Mouse (Mus musculus) CH12.LX (cell line): ENCODE results near the gene Padi6. TPM values are rescaled to one million over a fixed set of nuclear protein-coding genes. Genes with fewer than 3 reads are reported as not detected.

ENCODE experiments used
- DNase-seq: peaks from one replicate; pipeline ENCODE4 v3.0.0-alpha.2; 2013; ENCODE audit errors: extremely low read depth
- H3K27ac ChIP-seq: 2 replicates; pipeline ENCODE4 v1.5.1; 2012; ENCODE audit warnings: low read depth, mild to moderate bottlenecking, control low read depth, moderate library complexity; ENCODE audit not compliant: insufficient read depth
- H3K27me3 ChIP-seq: replicated peaks from 2 replicates; pipeline ENCODE3; 2012; ENCODE audit warnings: inconsistent platforms
- H3K36me3 ChIP-seq, 2 experiments: replicated peaks in 1 of 2; 2 replicates each; pipeline versions ENCODE3 to v1.6.1; 2012; ENCODE audit warnings: inconsistent platforms in 1 of 2, low read length in 1 of 2, mild to moderate bottlenecking in 1 of 2, mixed read lengths in 1 of 2, moderate library complexity in 1 of 2; ENCODE audit not compliant: control insufficient read depth in 1 of 2, insufficient read depth in 1 of 2
- H3K4me1 ChIP-seq, 2 experiments: 2 replicates each; pipeline ENCODE4 v1.6.1; 2012; ENCODE audit warnings: inconsistent platforms in 1 of 2, moderate library complexity in 1 of 2; ENCODE audit not compliant: insufficient read depth in 2 of 2, control insufficient read depth in 1 of 2
- H3K4me2 ChIP-seq: 2 replicates; pipeline ENCODE4 v1.6.1; 2012; ENCODE audit warnings: low read depth, mild to moderate bottlenecking, control low read depth; ENCODE audit not compliant: poor library complexity, insufficient read depth, severe bottlenecking
- H3K4me3 ChIP-seq, 3 experiments: fragments of 150-350 bp in 1 of 3; sonication (generic) in 1 of 3; replicated peaks in 1 of 3; 2 replicates each; pipeline versions ENCODE3 to v1.5.1; 2011 to 2012; ENCODE audit warnings: low read depth in 2 of 3, low read length in 2 of 3, mild to moderate bottlenecking in 2 of 3, moderate library complexity in 2 of 3, control low read depth in 1 of 3, improper control_type of control experiment in 1 of 3, inconsistent platforms in 1 of 3, mixed read lengths in 1 of 3; ENCODE audit not compliant: poor library complexity in 1 of 3
- H3K79me2 ChIP-seq: replicated peaks from 2 replicates; pipeline ENCODE4 v1.6.1; 2012; ENCODE audit warnings: mild to moderate bottlenecking, moderate library complexity; ENCODE audit not compliant: control insufficient read depth, poor library complexity, insufficient read depth, severe bottlenecking; ENCODE audit errors: extremely low read depth
- H3K9ac ChIP-seq: 2 replicates; pipeline ENCODE4 v1.6.1; 2012; ENCODE audit warnings: low read depth, mild to moderate bottlenecking, control low read depth, moderate library complexity; ENCODE audit not compliant: insufficient read depth
- H3K9me3 ChIP-seq: replicated peaks from 2 replicates; pipeline ENCODE3; 2012; ENCODE audit warnings: low read length, inconsistent platforms, mixed read lengths
- BHLHE40 ChIP-seq: IDR thresholded peaks from 2 replicates; pipeline ENCODE4 v1.6.1; 2011; ENCODE audit warnings: mild to moderate bottlenecking, low read depth, low read length, improper control_type of control experiment
- CHD1 ChIP-seq: IDR thresholded peaks from 2 replicates; pipeline ENCODE4 v1.6.1; 2012; ENCODE audit warnings: low read depth, low read length, improper control_type of control experiment, inconsistent platforms
- CHD2 ChIP-seq: IDR thresholded peaks from 2 replicates; pipeline ENCODE4 v1.6.1; 2011; ENCODE audit warnings: low read length, improper control_type of control experiment
- CTCF ChIP-seq, 2 experiments: IDR thresholded peaks in 1 of 2; conservative IDR thresholded peaks in 1 of 2; 2 replicates each; pipeline ENCODE4 v1.5.1; 2011 to 2012; ENCODE audit warnings: low read depth in 2 of 2, low read length in 2 of 2, improper control_type of control experiment in 1 of 2, inconsistent platforms in 1 of 2, mild to moderate bottlenecking in 1 of 2, moderate library complexity in 1 of 2
- E2F4 ChIP-seq: IDR thresholded peaks from 2 replicates; pipeline ENCODE4 v1.6.1; 2011; ENCODE audit warnings: low read depth, low read length, improper control_type of control experiment; ENCODE audit not compliant: insufficient replicate concordance
- ELF1 ChIP-seq: IDR thresholded peaks from 2 replicates; pipeline ENCODE4 v1.6.1; 2014; ENCODE audit warnings: low read depth, mild to moderate bottlenecking, inconsistent platforms, low read length, improper control_type of control experiment
- EP300 ChIP-seq: IDR thresholded peaks from 2 replicates; pipeline ENCODE4 v1.6.1; 2011; ENCODE audit warnings: low read length, improper control_type of control experiment
- ETS1 ChIP-seq: conservative IDR thresholded peaks from 2 replicates; pipeline ENCODE4 v1.6.1; 2012; ENCODE audit warnings: low read depth, mild to moderate bottlenecking, inconsistent platforms, low read length, improper control_type of control experiment, moderate library complexity
- GABPA ChIP-seq: IDR thresholded peaks from 2 replicates; pipeline ENCODE4 v1.6.1; 2012; ENCODE audit warnings: low read depth, low read length, improper control_type of control experiment, inconsistent platforms; ENCODE audit not compliant: insufficient replicate concordance
- HCFC1 ChIP-seq: IDR thresholded peaks from 2 replicates; pipeline ENCODE4 v1.6.1; 2012; ENCODE audit warnings: low read depth, mild to moderate bottlenecking, inconsistent platforms, low read length, improper control_type of control experiment
- IRF4 ChIP-seq: IDR thresholded peaks from 2 replicates; pipeline ENCODE4 v1.6.1; 2014; ENCODE audit warnings: low read depth, mild to moderate bottlenecking, inconsistent platforms, low read length, improper control_type of control experiment
- JUN ChIP-seq: IDR thresholded peaks from 2 replicates; pipeline ENCODE4 v1.6.1; 2011; ENCODE audit warnings: low read depth, mild to moderate bottlenecking, low read length, improper control_type of control experiment, moderate library complexity; ENCODE audit not compliant: insufficient read depth
- KAT2A ChIP-seq: IDR thresholded peaks from 2 replicates; pipeline ENCODE4 v1.6.1; 2012; ENCODE audit warnings: low read length, improper control_type of control experiment, inconsistent platforms; ENCODE audit not compliant: insufficient replicate concordance
- MAFK ChIP-seq: IDR thresholded peaks from 2 replicates; pipeline ENCODE4 v1.6.1; 2011; ENCODE audit warnings: low read length, improper control_type of control experiment; ENCODE audit not compliant: insufficient replicate concordance
- MAX ChIP-seq: IDR thresholded peaks from 2 replicates; pipeline ENCODE4 v1.6.1; 2011; ENCODE audit warnings: low read length, improper control_type of control experiment
- MAZ ChIP-seq: IDR thresholded peaks from 2 replicates; pipeline ENCODE4 v1.6.1; 2012; ENCODE audit warnings: low read depth, mild to moderate bottlenecking, inconsistent platforms, low read length, improper control_type of control experiment, moderate library complexity
- MEF2A ChIP-seq: IDR thresholded peaks from 2 replicates; pipeline ENCODE4 v1.6.1; 2014; ENCODE audit warnings: low read depth, mild to moderate bottlenecking, inconsistent platforms, low read length, improper control_type of control experiment, borderline replicate concordance
- MXI1 ChIP-seq: IDR thresholded peaks from 2 replicates; pipeline ENCODE4 v1.6.1; 2011; ENCODE audit warnings: mild to moderate bottlenecking, low read depth, low read length, improper control_type of control experiment
- MYC ChIP-seq: IDR thresholded peaks from 2 replicates; pipeline ENCODE4 v1.6.1; 2011; ENCODE audit warnings: low read depth, mild to moderate bottlenecking, improper control_type of control experiment, low read length
- NELFE ChIP-seq: IDR thresholded peaks from 2 replicates; pipeline ENCODE4 v1.6.1; 2011; ENCODE audit warnings: low read depth, low read length, improper control_type of control experiment
- NRF1 ChIP-seq: IDR thresholded peaks from 2 replicates; pipeline ENCODE4 v1.6.1; 2014; ENCODE audit warnings: low read depth, mild to moderate bottlenecking, inconsistent platforms, low read length, improper control_type of control experiment, moderate library complexity
- PAX5 ChIP-seq: IDR thresholded peaks from 2 replicates; pipeline ENCODE4 v1.6.1; 2012; ENCODE audit warnings: low read length, inconsistent platforms, mixed read lengths
- POLR2A ChIP-seq: IDR thresholded peaks from 2 replicates; pipeline ENCODE4 v1.6.1; 2011; ENCODE audit warnings: low read depth, mild to moderate bottlenecking, improper control_type of control experiment, low read length
- POLR2AphosphoS2 ChIP-seq: IDR thresholded peaks from 2 replicates; pipeline ENCODE4 v1.6.1; 2011; ENCODE audit warnings: low read depth, low read length, improper control_type of control experiment
- RAD21 ChIP-seq: IDR thresholded peaks from 2 replicates; pipeline ENCODE4 v1.6.1; 2011; ENCODE audit warnings: low read depth, mild to moderate bottlenecking, low read length, improper control_type of control experiment, moderate library complexity
- RCOR1 ChIP-seq: conservative IDR thresholded peaks from 2 replicates; pipeline ENCODE4 v1.6.1; 2012; ENCODE audit warnings: low read depth, mild to moderate bottlenecking, inconsistent platforms, low read length, improper control_type of control experiment
- SIN3A ChIP-seq: IDR thresholded peaks from 2 replicates; pipeline ENCODE4 v1.6.1; 2012; ENCODE audit warnings: low read length, improper control_type of control experiment, inconsistent platforms
- SMC3 ChIP-seq: IDR thresholded peaks from 2 replicates; pipeline ENCODE4 v1.6.1; 2011; ENCODE audit warnings: low read depth, low read length, improper control_type of control experiment
- TBP ChIP-seq: conservative IDR thresholded peaks from 2 replicates; pipeline ENCODE4 v1.6.1; 2011; ENCODE audit warnings: low read depth, low read length, improper control_type of control experiment
- TCF12 ChIP-seq: IDR thresholded peaks from 2 replicates; pipeline ENCODE4 v1.6.1; 2014; ENCODE audit warnings: low read depth, mild to moderate bottlenecking, inconsistent platforms, low read length, improper control_type of control experiment
- UBTF ChIP-seq: IDR thresholded peaks from 2 replicates; pipeline ENCODE4 v1.6.1; 2012; ENCODE audit warnings: low read depth, mild to moderate bottlenecking, inconsistent platforms, low read length, improper control_type of control experiment, moderate library complexity
- USF1 ChIP-seq: IDR thresholded peaks from 2 replicates; pipeline ENCODE4 v1.6.1; 2014; ENCODE audit warnings: low read depth, mild to moderate bottlenecking, inconsistent platforms, low read length, improper control_type of control experiment
- USF2 ChIP-seq: conservative IDR thresholded peaks from 2 replicates; pipeline ENCODE4 v1.6.1; 2011; ENCODE audit warnings: low read depth, low read length, improper control_type of control experiment
- ZC3H11A ChIP-seq: IDR thresholded peaks from 2 replicates; pipeline ENCODE4 v1.6.1; 2012; ENCODE audit warnings: low read depth, mild to moderate bottlenecking, inconsistent platforms, low read length, improper control_type of control experiment
- ZKSCAN1 ChIP-seq: IDR thresholded peaks from 2 replicates; pipeline ENCODE4 v1.6.1; 2012; ENCODE audit warnings: low read depth, inconsistent platforms, low read length, improper control_type of control experiment, borderline replicate concordance
- ZNF384 ChIP-seq: IDR thresholded peaks from 2 replicates; pipeline ENCODE4 v1.6.1; 2012; ENCODE audit warnings: low read depth, low read length, improper control_type of control experiment, inconsistent platforms
- dilution Hi-C: fragments of 300-500 bp; cut with MboI; formaldehyde crosslinking; loops from 2 replicates; pipeline ENCODE4 v1.14.3; 2020; ENCODE audit warnings: low sequenced_read_pairs; ENCODE audit not compliant: extremely low pct_unique_long_range_greater_than_20kb, extremely low pct_ligation_motif_present
- in situ Hi-C: fragments of 300-500 bp; cut with MboI; formaldehyde crosslinking; loops from 3 replicates; pipeline ENCODE4 v1.14.3; 2019; ENCODE audit warnings: low sequenced_read_pairs, low pct_ligation_motif_present, low pct_unique_long_range_greater_than_20kb, mixed read lengths
- polyA plus RNA-seq: library from polyadenylated mRNA; unstranded; fragments of >175 nt; gene quantifications from 2 replicates; pipeline ENCODE4 v1.2.1, GENCODE M21; 2012; ENCODE audit warnings: low read depth; ENCODE audit not compliant: insufficient read length
- total RNA-seq, 2 experiments: library from RNA; depleted of rRNA; stranded (reverse); fragments of 300-350 nt in 1 of 2; fragments of >200 nt in 1 of 2; gene quantifications; 2 replicates each; pipeline ENCODE4 v1.2.3; 2012 to 2014

The Padi6 gene
- total and polyA plus RNA-seq, 3 experiments = not detected

DNA sequence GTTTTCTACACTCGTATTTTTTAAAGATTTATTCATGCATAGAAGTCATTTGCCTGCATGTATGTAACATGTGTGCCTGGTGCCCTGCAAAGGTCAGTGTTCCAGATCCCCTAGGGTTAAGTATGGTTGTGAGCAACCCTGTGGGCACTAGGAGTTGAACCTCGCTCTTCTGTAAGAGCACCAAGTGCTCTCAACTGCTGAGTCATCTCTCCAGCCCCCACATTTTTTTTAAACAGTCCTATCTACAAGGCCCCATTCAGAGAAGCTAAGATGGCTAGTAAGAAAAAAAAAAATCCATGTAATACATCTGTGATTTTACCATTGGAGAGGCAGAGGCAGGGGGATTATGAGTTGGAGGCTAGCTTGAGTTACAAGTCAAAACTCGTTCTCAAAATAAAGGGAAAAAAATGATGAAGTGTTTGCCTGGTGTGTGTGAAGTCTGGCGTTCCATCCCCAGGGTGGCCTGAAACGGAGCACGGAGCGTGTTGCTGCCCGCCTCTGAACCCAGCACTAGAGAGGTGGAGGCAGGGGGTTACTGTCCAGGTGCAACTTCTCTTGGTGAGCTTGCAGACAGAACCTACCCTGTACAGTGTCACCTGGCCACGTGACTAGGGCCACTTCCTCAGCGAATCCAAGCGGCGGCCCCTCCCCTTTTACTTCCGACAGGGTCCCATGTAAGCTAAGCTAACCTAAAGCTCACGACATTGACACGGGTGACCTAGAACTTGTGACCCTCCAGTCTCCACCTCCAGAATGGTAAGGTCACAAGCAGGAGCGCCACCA, 52.4 kb downstream of the Padi6 start:
- TF ChIP-seq ZNF384 (peak; percentile 85), IRF4 (peak; percentile 26; the same call in 1 of the 2 replicates), NELFE (peak; percentile 37; the same call in 1 of the 2 replicates), TCF12 (peak; percentile 82), USF2 (peak; percentile 90), POLR2AphosphoS2 (no peak), EP300 (no peak; the same call in 1 of the 2 replicates), SIN3A (peak; percentile 2; the same call in 1 of the 2 replicates), MAZ (no peak), UBTF (no peak), HCFC1 (no peak; the same call in 1 of the 2 replicates), SMC3 (no peak), KAT2A (no peak), E2F4 (no peak), NRF1 (no peak), ZKSCAN1 (no peak), GABPA (no peak), TBP (peak; percentile 64; the same call in 1 of the 2 replicates), RAD21 (no peak), PAX5 (no peak), CHD2 (no peak), USF1 (peak; percentile 92), CHD1 (no peak), RCOR1 (no peak), ELF1 (peak; percentile 67), MAX (peak; percentile 94), JUN (0 out of 2 replicates have a peak, but pooled peaks have one; percentile 4), MEF2A (no peak), MAFK (peak; percentile 94), MXI1 (peak; percentile 70; the same call in 1 of the 2 replicates), ETS1 (peak; percentile 25), POLR2A (peak; percentile 72), BHLHE40 (peak; percentile 91), CTCF (conservative IDR thresholded peaks at IDR 0.05 in 1 of 2, IDR thresholded peaks at IDR 0.05 in 1 of 2; ENCODE audit: low read depth in 2 of 2, low read length in 2 of 2) (no peak), ZC3H11A (no peak), MYC (no peak)
- H3K79me2 ChIP-seq = no peaks in the 10 kb centered on the region
- dilution Hi-C loops = no loop called here
- H3K9ac ChIP-seq = peak overlapping the region; percentile 19; the same call in 1 of the 2 replicates
- H3K27me3 ChIP-seq = no peaks in the 10 kb centered on the region
- in situ Hi-C loops = no loop called here
- no peaks in the 10 kb centered on the region for H3K9me3 ChIP-seq
- peaks cover 22 to 62% of the 10 kb centered on the region in 2 experiments for H3K4me1 ChIP-seq
- no peaks in the 10 kb centered on the region for H3K36me3 ChIP-seq
- peak overlapping the region; percentile 22 to 39 (median 30) for H3K4me3 ChIP-seq
- H3K4me2 ChIP-seq = peak overlapping the region; percentile 79
- peak; percentile 90 for DNase-seq
- H3K27ac ChIP-seq = peak overlapping the region; percentile 34
